Mouse (Mus musculus) embryonic facial prominence, embryonic 14.5 days (tissue): Measurements from ENCODE around the gene Zfp973. TPM values are rescaled to one million over a fixed set of nuclear protein-coding genes. Genes with fewer than 3 reads are reported as not detected.
"Not testable (repeated sequence)": the region's sequence is repeated elsewhere in the genome, so short reads cannot be mapped to it uniquely, and the experiment has no call there.

Experiments used
- ATAC-seq: fragments of 200-750 bp; cut with Nextera tagmentation; 2 replicates; pipeline ENCODE4 v1.8.0; 2017; ENCODE audit warnings: low read depth, moderate number of reproducible peaks, moderate TSS enrichment
- DNase-seq: peaks from one replicate; pipeline ENCODE4 v3.0.0-alpha.2; 2015; ENCODE audit warnings: low spot score
- H3K27ac ChIP-seq: fragments of 300-500 bp; sonication (generic); replicated peaks from 2 replicates; pipeline ENCODE4 v1.5.1; 2014; ENCODE audit warnings: low read depth, mild to moderate bottlenecking, low read length, moderate library complexity
- H3K27me3 ChIP-seq: fragments of 300-500 bp; sonication (generic); replicated peaks from 2 replicates; pipeline ENCODE4 v1.6.1; 2014; ENCODE audit warnings: low read length; ENCODE audit not compliant: control insufficient read depth, insufficient read depth
- H3K36me3 ChIP-seq: fragments of 300-500 bp; sonication (generic); 2 replicates; pipeline ENCODE4 v1.6.1; 2014; ENCODE audit warnings: low read length, mixed read lengths; ENCODE audit not compliant: control insufficient read depth, insufficient read depth
- H3K4me1 ChIP-seq: fragments of 300-500 bp; sonication (generic); 2 replicates; pipeline ENCODE4 v1.6.1; 2014; ENCODE audit warnings: antibody characterized with exemption, low read length; ENCODE audit not compliant: control insufficient read depth, insufficient read depth
- H3K4me2 ChIP-seq: fragments of 300-500 bp; sonication (generic); 2 replicates; pipeline ENCODE4 v1.6.1; 2014; ENCODE audit warnings: low read depth, mild to moderate bottlenecking, low read length, moderate library complexity, mixed read lengths
- H3K4me3 ChIP-seq: fragments of 300-500 bp; sonication (generic); 2 replicates; pipeline ENCODE4 v1.5.1; 2014; ENCODE audit warnings: low read depth, mild to moderate bottlenecking, low read length
- H3K9ac ChIP-seq: fragments of 300-500 bp; sonication (generic); 2 replicates; pipeline ENCODE4 v1.6.1; 2014; ENCODE audit warnings: low read depth, mild to moderate bottlenecking, low read length, moderate library complexity, mixed read lengths
- H3K9me3 ChIP-seq: fragments of 300-500 bp; sonication (generic); 2 replicates; pipeline ENCODE4 v1.6.1; 2016; ENCODE audit warnings: low read length; ENCODE audit not compliant: control insufficient read depth
- WGBS: fragments of 180-500 bp; shearing (Covaris S2); extraction: QIAGEN DNeasy Blood & Tissue Kit; methylation state at CpG from one replicate; pipeline ENCODE4 v1.1.7; 2014; 5-methylcytosine and 5-hydroxymethylcytosine counted together
- polyA plus RNA-seq: library from polyadenylated mRNA; unstranded; fragments of >200 nt; fragmentation: Nextera tagmentation; extraction: Ambion mirVana; gene quantifications from 2 replicates; pipeline ENCODE4 v1.2.1, GENCODE M21; 2014

Gene Zfp973
- polyA plus RNA-seq = 9.8 and 11.2 TPM in 2 replicates

DNA sequence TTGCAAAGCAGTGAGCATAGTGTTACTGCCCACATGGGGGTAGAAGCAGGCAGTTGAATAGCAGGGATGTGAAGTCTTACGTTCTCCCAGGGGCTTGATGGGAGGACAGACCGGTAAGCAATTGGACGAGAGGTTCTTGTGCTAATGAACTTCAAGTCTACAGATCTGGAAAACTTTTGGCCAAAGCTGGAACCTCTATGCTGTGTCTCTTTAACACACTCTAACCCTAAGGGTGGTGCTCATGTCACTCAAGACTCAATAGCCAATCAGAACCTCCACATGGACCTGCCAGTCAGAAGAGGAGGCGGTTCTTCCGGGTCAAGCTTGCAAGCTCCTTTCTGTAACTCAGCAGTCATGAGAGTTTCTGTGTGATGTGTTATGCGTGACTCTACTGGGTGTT is at the start of gene Zfp973:
Gene Zfp973, plus strand, starts transcription at position 301 of the 400 bp plus-strand sequence.
- H3K27ac ChIP-seq, H3K36me3 ChIP-seq, H3K4me2 ChIP-seq, H3K9ac ChIP-seq, ATAC-seq, DNase-seq, H3K4me3 ChIP-seq, H3K27me3 ChIP-seq, H3K9me3 ChIP-seq, H3K4me1 ChIP-seq: not testable (repeated sequence)
- whole genome bisulfite sequencing = no CpG with 5 or more reads among the region's 6 CpGs

DNA sequence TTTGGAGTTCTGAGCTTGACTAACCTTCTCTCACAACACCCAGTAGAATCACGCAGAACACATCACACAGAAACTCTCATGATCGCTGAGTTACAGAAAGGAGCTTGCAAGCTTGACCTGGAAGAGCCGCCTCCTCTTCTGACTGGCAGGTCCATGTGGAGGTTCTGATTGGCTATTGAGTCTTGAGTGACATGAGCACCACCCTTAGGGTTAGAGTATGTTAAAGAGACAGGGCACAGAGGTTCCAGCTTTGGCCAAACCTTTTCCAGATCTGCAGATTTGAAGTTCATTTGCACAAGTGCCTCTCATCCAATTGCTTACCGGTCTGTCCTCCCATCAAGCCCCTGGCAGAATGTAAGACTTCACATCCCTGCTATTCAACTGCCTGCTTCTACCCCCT is 34.1 kb upstream of the Zfp973 start, which contains the start of gene Gm14308:
Gene Gm14308, minus strand, starts transcription at position 101 of the 400 bp plus-strand sequence.
- not testable (repeated sequence) for H3K27me3 ChIP-seq, H3K36me3 ChIP-seq, H3K4me2 ChIP-seq, H3K9me3 ChIP-seq, H3K4me3 ChIP-seq, H3K4me1 ChIP-seq, DNase-seq, H3K27ac ChIP-seq, ATAC-seq, H3K9ac ChIP-seq
- no CpG with 5 or more reads among the region's 4 CpGs for WGBS

DNA sequence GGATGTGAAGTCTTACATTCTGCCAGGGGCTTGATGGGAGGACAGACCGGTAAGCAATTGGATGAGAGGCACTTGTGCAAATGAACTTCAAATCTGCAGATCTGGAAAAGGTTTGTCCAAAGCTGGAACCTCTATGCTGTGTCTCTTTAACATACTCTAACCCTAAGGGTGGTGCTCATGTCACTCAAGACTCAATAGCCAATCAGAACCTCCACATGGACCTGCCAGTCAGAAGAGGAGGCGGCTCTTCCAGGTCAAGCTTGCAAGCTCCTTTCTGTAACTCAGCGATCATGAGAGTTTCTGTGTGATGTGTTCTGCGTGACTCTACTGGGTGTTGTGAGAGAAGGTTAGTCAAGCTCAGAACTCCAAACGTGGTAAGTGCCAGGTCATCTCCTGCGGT is 37.7 kb downstream of the Zfp973 start, which contains the start of gene Gm14305:
Gene Gm14305, plus strand, starts transcription at position 278 of the 400 bp plus-strand sequence.
- not testable (repeated sequence) for H3K4me1 ChIP-seq, DNase-seq, H3K27me3 ChIP-seq, ATAC-seq, H3K9me3 ChIP-seq, H3K36me3 ChIP-seq, H3K27ac ChIP-seq
- Histone ChIP-seq H3K4me2 (peak within 1 kb of the TSS; percentile 38; the same call in 1 of the 2 replicates), H3K4me3 (peak within 1 kb of the TSS; percentile 42), H3K9ac (peak within 1 kb of the TSS; percentile 51; the same call in 1 of the 2 replicates)
- WGBS = no CpG with 5 or more reads among the region's 6 CpGs

Other genes with a start within 250 kb of the Zfp973 start
- gene Gm14435, start 246.9 kb upstream of the Zfp973 start, polyA plus RNA-seq = 14.6 and 15.5 TPM in 2 replicates
- 8.9 and 10.8 TPM in 2 replicates for gene Gm14434, start 183.7 kb upstream of the Zfp973 start, polyA plus RNA-seq
- gene Zfp967, start 149.5 kb upstream of the Zfp973 start, polyA plus RNA-seq = not detected in 2 replicates
- 13.2 and 23.0 TPM in 2 replicates for gene Gm14308, start 34.2 kb upstream of the Zfp973 start, polyA plus RNA-seq
- 35.6 and 36.4 TPM in 2 replicates for gene Gm14305, start 37.8 kb downstream of the Zfp973 start, polyA plus RNA-seq
- 20.7 and 25.8 TPM in 2 replicates for gene Gm14295, start 128.1 kb downstream of the Zfp973 start, polyA plus RNA-seq
- not detected in 2 replicates for gene Gm14408, start 160.6 kb downstream of the Zfp973 start, polyA plus RNA-seq